Mouse (Mus musculus) frontal cortex, adult (tissue): Measurements from ENCODE around the gene Zcchc3.
A peak's percentile ranks its signal among the peaks of the same experiment; 100 is the strongest.

ENCODE experiments used
- ATAC-seq: cut with Nextera tagmentation; 2 replicates; pipeline ENCODE4 v1.9.2; 2017; ENCODE audit warnings: mild to moderate bottlenecking, moderate library complexity, mixed read lengths; ENCODE audit not compliant: low TSS enrichment

The Zcchc3 gene

DNA sequence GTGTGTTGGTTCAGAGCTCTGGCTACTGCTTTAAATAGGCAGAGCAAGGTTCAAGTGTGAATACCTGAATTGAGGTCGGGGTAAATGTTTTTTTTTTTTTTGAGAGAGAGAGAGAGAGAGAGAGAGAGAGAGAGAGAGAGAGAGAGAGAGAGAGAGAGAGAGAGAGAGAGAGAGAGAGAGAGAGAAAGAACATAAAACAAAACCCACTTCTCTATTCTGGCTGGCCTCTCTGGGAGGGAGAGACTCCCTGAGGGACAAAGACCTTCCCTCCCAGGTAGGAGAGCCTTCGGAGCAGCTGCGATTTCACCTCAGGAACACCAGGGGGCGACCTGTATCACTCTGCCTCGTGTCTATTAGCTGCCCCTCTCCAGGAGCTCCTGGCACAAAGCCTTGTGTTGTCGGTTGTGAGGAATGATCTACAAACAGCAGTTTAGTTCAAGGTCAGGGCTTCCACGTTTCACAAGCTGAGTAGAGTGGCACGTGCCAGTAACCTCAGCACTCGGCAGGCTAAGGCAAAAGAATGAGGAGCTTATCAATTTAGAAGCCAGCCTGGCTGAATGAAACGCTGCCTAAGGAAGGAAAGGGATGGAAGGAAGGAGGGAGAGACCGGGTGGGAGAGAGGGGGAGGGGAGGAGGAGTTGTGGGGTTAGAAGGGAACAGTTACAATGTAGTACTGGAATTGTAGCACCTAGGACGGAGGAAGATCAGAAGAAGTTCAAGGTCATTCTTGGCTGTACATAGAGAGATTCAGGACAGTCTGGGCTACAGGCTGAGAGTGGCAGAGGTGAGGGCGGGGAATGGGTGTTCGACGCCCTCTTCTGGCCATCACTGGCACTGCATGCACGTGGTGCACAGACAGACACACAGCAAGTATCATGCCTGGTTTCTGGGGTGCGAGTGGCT lies 51.3 kb downstream of the Zcchc3 start:
- ATAC-seq: peak; percentile 87
